Mouse (Mus musculus) olfactory bulb, adult 2 months (tissue): ENCODE measurements at regions not wholly inside any gene's neighbourhood (a gene's known extent, or its start where the extent isn't known, plus 50 kb on each side); places are given as distances from the start of the nearest gene placed in this dataset.

Source experiments
- CTCF ChIP-seq: fragments of 200-500 bp; IDR thresholded peaks from 2 replicates; pipeline ENCODE4 v1.5.1; 2012; ENCODE audit warnings: low read depth, mild to moderate bottlenecking, low read length, moderate library complexity; ENCODE audit not compliant: insufficient read depth
- POLR2A ChIP-seq: fragments of 200-500 bp; IDR thresholded peaks from 2 replicates; pipeline ENCODE4 v1.6.1; 2012; ENCODE audit warnings: mild to moderate bottlenecking, low read depth, low read length, moderate library complexity; ENCODE audit not compliant: insufficient read depth

DNA sequence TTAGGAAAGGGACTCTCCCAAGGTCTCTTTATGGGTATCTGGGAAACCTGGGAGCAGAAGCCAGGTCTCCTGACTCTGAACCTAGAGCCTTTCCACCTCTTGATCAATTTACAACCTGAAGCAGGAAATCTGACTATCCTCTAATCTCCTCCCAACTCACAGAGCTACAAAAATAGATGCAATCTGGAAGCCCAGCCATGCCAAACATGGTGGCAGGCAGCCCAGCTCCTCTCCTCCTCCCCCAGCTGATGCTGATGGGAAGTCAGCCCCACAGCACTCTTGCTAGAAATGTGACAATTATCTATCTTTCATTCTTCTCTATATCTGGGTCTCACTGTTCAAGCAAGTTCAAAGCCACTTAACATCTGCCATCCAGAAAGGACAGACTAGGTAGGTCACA lies 233.5 kb downstream of the Sec61b start:
- TF ChIP-seq CTCF (no peak), POLR2A (no peak)
